Mouse (Mus musculus) ES-Bruce4 (cell line): ENCODE data around the gene Macrod2. TPM values are rescaled to one million over a fixed set of nuclear protein-coding genes. Genes with fewer than 3 reads are reported as not detected.

Experiments
- H3K27ac ChIP-seq: 2 replicates; pipeline ENCODE4 v1.5.1; 2012; ENCODE audit warnings: low read length, inconsistent platforms; ENCODE audit not compliant: insufficient read depth
- H3K27me3 ChIP-seq: 2 replicates; pipeline ENCODE4 v1.6.1; 2012; ENCODE audit warnings: mild to moderate bottlenecking, low read length, inconsistent platforms; ENCODE audit not compliant: control insufficient read depth, poor library complexity, insufficient read depth, severe bottlenecking
- H3K36me3 ChIP-seq: 2 replicates; pipeline ENCODE4 v1.6.1; 2012; ENCODE audit warnings: inconsistent platforms, mild to moderate bottlenecking, low read length, moderate library complexity; ENCODE audit not compliant: control insufficient read depth, poor library complexity, insufficient read depth, severe bottlenecking
- H3K4me1 ChIP-seq: one replicate; pipeline ENCODE4 v1.8.1; 2011; ENCODE audit warnings: low read length; ENCODE audit not compliant: control insufficient read depth, insufficient read depth
- H3K4me3 ChIP-seq: 2 replicates; pipeline ENCODE4 v1.5.1; 2011; ENCODE audit warnings: low read depth, mild to moderate bottlenecking, low read length
- H3K9ac ChIP-seq: 2 replicates; pipeline ENCODE4 v1.6.1; 2012; ENCODE audit warnings: low read depth, mild to moderate bottlenecking, inconsistent platforms; ENCODE audit not compliant: poor library complexity, severe bottlenecking
- H3K9me3 ChIP-seq: replicated peaks from 2 replicates; pipeline ENCODE4 v1.6.1; 2012; ENCODE audit warnings: mild to moderate bottlenecking, low read length, inconsistent platforms; ENCODE audit not compliant: control insufficient read depth, poor library complexity, insufficient read depth, severe bottlenecking
- CTCF ChIP-seq: IDR thresholded peaks from one replicate; pipeline ENCODE4 v1.8.1; 2011; ENCODE audit warnings: low read depth, low read length
- EP300 ChIP-seq: IDR thresholded peaks from 2 replicates; pipeline ENCODE4 v1.6.1; 2011; ENCODE audit warnings: low read depth, low read length; ENCODE audit not compliant: insufficient read depth
- POLR2A ChIP-seq: IDR thresholded peaks from one replicate; pipeline ENCODE4 v1.8.1; 2011; ENCODE audit warnings: low read length; ENCODE audit not compliant: insufficient read depth
- polyA plus RNA-seq: library from polyadenylated mRNA; stranded (reverse); fragments of >200 nt; gene quantifications from 2 replicates; pipeline ENCODE4 v1.2.4, GENCODE M21; 2011; ENCODE audit warnings: low read depth; ENCODE audit not compliant: missing spikeins, insufficient read depth, insufficient read length

Gene Macrod2
- polyA plus RNA-seq, 1 experiment: 11.9 TPM

GRCm38 (mm10) chr2:141024316-141025043, 629.4 kb downstream of the Macrod2 start:
- H3K9me3 ChIP-seq: no peaks in the 10 kb centered on the region
- TF ChIP-seq CTCF (no peak), EP300 (no peak), POLR2A (no peak)
- no peaks in the 10 kb centered on the region for H3K36me3 ChIP-seq
- no peaks in the 10 kb centered on the region for H3K4me1 ChIP-seq
- H3K4me3 ChIP-seq: no peak overlapping the region
- no peak overlapping the region for H3K27ac ChIP-seq
- H3K9ac ChIP-seq: no peak overlapping the region
- H3K27me3 ChIP-seq: no peaks in the 10 kb centered on the region

DNA sequence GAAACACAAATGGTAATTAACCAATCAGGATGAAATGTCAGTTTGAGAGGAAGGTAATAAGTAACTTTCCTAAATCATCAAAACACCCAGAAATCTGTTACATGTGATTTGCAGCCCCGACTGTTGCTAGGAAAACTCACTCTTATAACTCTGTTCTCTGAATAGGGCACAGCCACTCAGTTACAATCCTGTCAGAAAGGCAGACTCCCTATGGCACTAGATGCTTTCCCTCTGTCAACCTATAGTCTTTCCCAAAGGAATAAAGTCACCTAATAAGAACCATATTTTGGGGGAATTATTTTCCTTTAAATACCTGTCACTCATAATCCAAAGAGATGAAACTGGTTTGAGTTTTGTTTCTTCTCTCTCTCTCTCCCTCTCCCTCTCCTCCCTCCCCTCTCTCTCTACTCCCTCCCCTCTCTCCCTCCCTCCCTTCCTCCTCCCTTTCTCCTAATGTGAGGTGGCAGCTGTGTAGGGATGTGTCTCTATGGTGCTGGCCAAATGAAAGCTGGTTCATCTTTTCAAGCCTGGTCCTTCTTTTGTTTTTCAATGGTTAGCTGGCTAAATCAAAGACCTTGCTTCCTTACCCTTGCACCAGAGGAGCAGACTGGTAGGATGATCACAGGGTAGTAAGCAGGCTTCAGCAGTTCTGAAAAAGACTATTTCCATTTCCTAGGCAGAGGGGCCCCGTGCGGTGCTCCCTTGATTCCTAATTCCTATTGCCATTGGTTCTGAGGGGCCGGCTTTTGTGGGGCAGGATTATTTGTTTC, 661.8 kb downstream of the Macrod2 start:
- no peaks in the 10 kb centered on the region for H3K4me1 ChIP-seq
- H3K27ac ChIP-seq: no peak overlapping the region
- H3K36me3 ChIP-seq: no peaks in the 10 kb centered on the region
- no peaks in the 10 kb centered on the region for H3K27me3 ChIP-seq
- no peaks in the 10 kb centered on the region for H3K9me3 ChIP-seq
- H3K4me3 ChIP-seq: no peak overlapping the region
- H3K9ac ChIP-seq: no peak overlapping the region
- TF ChIP-seq EP300 (no peak), POLR2A (no peak), CTCF (no peak)

GRCm38 (mm10) chr2:141057455-141057833, 662.3 kb downstream of the Macrod2 start:
- Histone ChIP-seq H3K9ac (no peak overlapping the region), H3K9me3 (no peaks in the 10 kb centered on the region), H3K27ac (no peak overlapping the region), H3K27me3 (no peaks in the 10 kb centered on the region), H3K36me3 (no peaks in the 10 kb centered on the region), H3K4me1 (no peaks in the 10 kb centered on the region), H3K4me3 (no peak overlapping the region)
- TF ChIP-seq EP300 (no peak), CTCF (no peak), POLR2A (no peak)

GRCm38 (mm10) chr2:141073981-141074855, 679.1 kb downstream of the Macrod2 start:
- Histone ChIP-seq H3K9me3 (no peaks in the 10 kb centered on the region), H3K27ac (no peak overlapping the region), H3K27me3 (no peaks in the 10 kb centered on the region), H3K9ac (no peak overlapping the region), H3K4me3 (no peak overlapping the region), H3K36me3 (no peaks in the 10 kb centered on the region), H3K4me1 (no peaks in the 10 kb centered on the region)
- TF ChIP-seq CTCF (no peak), POLR2A (no peak)

GRCm38 (mm10) chr2:141078221-141078620, 683.1 kb downstream of the Macrod2 start:
- TF ChIP-seq EP300: no peak
- no peak for TF ChIP-seq CTCF
- no peak for TF ChIP-seq POLR2A

More at GRCm38 (mm10) chr2:141078221-141078620, 683.1 kb downstream of the Macrod2 start:
- Histone ChIP-seq H3K4me3 (no peak overlapping the region), H3K27me3 (no peaks in the 10 kb centered on the region), H3K36me3 (no peaks in the 10 kb centered on the region), H3K4me1 (no peaks in the 10 kb centered on the region), H3K27ac (no peak overlapping the region), H3K9ac (no peak overlapping the region), H3K9me3 (no peaks in the 10 kb centered on the region)
